Mouse (Mus musculus): ENCODE measurements around the gene Gm11634.

DNA sequence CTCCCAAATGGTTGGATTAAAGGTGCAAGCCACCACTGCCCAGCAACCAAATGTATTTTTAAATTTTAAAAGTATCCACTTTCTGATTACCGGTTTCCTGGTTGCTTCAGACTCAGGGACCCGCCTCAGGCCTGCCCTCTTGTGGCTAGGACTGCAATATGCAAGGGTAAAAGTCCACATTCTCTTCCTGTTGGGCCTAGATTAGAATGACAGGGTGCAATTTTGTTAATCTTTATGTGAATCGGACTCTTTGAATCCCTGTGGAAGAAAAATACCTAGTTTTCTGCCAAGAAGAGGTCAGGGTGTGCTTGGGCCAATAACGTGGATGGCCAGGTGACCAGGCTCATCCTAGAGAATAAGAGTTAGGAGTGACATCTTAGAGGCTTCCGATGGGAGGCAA lies 9.6 kb downstream of the Gm11634 start:
- TF ChIP-seq CTCF (IDR thresholded peaks at IDR 0.05) (no peak; the same call in none of the 2 replicates), EP300 (IDR thresholded peaks at IDR 0.05; ENCODE audit: insufficient read depth, low read depth, low read length) (no peak), POLR2A (IDR thresholded peaks at IDR 0.05; ENCODE audit: insufficient read depth, low read depth, low read length) (no peak)
